Mouse (Mus musculus) spleen, adult 18-20 months (tissue): ENCODE measurements around the gene Arsk.

Experiments
- DNase-seq, 2 experiments: peaks; one replicate each; pipeline ENCODE4 v3.0.0; 2022; ENCODE audit warnings: mixed read lengths in 2 of 2

Gene Arsk

DNA sequence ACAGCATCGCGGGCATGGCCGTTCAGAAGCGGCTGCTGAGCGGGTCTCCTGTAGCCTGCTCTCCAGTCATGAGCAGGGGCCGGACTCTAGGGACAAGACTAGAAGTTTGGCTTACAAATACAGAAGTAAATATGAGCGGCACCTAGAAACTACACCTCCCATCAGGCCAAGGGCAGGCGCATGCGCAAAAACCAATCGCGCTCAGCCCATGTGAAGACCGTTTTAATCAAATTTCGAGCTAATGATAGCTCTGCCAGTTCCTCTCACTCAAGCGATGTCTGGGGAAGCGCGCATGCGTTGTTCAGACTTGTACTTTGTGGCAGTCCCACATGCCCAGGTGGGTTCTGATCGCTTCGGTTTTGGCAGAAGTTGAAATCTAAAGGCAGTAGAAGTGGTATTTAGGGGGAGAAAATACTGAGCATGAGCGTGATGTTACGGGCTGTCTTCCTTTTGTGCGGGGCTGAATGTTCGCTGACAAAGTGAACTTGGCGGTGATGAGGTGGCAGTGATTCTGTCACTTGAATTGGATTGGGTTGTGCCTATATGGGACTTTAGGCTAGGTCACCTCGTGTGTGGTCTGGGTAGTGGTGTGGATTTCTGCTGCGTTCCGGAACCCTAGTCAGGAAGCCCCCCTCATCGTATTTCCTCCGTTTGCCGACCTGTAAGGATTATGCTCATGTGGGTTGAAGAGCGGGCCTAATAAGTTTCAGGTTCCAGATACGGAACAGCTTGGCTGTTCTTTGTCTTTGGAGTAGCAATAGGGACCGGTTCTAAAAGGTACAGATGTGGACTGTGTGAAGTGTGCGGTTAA lies at the start of gene Arsk, which contains the start of gene Ttc37:
TSS of gene Arsk (minus strand) at position 168 of the 811 bp plus-strand sequence.
TSS of gene Ttc37 (plus strand) at position 242 of the 811 bp plus-strand sequence.
- DNase-seq, result peak; percentile 84 to 88

GRCm38 (mm10) chr13:76141117-76141808 lies 42.8 kb upstream of the Arsk start:
- DNase-seq, result no peak

- no peak for DNase-seq
Observed at GRCm38 (mm10) chr13:76138862-76139261, 40.4 kb upstream of the Arsk start.

DNA sequence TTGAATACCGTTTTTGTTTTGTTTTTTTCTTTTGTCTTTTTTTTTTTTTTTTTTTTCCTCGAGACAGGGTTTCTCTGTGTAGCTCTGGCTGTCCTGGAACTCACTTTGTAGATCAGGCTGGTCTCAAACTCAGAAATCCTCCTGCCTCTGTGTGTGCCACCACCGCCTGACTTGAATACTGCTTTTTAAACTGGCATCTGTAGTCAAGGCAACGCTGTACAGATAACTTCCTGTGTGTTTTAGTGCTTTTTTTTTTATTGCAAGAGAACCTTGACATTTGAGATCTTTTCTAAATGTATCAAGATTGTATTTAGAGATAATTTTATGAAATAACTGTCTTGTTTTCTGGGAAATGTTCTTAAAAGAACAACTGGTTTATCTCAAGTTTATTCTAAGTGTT lies 34.0 kb upstream of the Arsk start:
- no peak for DNase-seq

GRCm38 (mm10) chr13:76128799-76129198 lies 30.3 kb upstream of the Arsk start:
- DNase-seq, result no peak

DNA sequence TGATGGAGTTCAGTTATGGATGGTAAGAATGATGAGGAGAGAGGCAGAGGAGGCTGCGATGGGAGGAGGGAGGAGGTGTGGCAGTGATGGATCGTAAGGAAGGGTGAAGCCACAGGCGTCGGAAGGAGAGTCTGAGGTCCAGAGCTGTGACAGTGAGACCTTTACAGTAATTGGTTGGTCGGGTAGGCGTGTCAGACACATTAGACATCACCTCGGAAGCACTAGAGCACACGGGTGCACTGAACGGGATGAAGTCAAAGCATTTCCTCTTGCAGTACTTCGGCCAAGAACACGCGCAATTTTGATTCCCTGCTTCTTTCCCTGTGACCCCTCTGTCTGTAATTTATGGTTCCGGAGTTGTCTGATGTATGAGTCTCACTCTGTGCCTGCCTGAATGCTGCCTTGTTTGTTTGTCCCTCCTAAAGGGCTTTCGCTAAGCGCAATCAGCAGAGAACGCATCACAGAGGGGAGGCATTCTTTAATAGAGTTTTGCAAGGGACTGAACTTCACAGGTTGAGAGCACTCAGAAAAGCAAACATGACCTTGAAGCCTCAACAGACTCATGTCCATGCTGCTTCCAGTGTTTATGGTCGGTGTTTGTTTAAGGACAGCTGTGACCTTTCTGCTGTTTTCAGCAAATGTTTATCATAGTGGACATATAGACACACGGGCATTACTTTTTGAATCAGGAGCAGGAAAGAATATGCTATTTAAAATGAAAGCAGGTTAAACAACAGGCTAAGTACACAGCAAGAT lies 10.8 kb upstream of the Arsk start:
- no peak for DNase-seq

DNA sequence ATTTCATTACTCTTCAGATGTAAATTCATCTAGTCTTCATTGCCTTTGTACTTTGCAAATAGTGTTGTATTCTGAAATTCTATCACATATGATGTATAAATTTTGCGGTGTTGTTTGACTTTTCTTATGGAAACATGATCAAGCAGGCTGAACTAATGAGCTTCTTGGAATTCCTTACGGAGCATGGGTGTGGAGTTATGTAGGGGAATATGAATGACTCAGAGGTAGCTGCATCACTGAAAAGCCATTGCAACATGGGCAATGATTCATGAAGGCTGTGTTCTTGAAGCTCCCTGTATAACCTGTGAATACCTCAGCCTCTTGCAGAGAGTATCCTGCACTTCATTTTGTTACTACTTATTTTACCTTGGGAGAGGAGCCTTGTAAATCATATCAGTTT lies 3.5 kb upstream of the Arsk start:
- no peak for DNase-seq

- DNase-seq, result no peak
Observed at GRCm38 (mm10) chr13:76098116-76098492, 356 bp downstream of the Arsk start.

DNA sequence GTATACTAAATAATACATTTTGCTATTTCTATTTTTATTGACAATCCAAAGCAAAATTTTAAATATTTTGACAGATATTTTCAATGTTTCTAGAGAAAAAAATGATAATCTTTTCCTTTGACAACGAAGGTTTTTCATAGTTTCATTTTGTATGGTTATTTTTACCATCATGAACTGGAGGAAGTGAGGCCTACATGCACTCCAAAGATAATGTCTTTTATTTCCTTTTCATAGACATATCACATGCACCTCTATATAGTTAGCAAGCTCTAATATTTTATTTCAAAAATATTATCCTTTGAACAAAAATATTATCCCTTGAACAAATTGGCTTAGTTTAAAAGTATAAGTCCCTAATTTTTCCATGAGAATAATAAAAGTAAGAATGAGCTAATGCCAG lies 24.1 kb downstream of the Arsk start:
- DNase-seq, result no peak

DNA sequence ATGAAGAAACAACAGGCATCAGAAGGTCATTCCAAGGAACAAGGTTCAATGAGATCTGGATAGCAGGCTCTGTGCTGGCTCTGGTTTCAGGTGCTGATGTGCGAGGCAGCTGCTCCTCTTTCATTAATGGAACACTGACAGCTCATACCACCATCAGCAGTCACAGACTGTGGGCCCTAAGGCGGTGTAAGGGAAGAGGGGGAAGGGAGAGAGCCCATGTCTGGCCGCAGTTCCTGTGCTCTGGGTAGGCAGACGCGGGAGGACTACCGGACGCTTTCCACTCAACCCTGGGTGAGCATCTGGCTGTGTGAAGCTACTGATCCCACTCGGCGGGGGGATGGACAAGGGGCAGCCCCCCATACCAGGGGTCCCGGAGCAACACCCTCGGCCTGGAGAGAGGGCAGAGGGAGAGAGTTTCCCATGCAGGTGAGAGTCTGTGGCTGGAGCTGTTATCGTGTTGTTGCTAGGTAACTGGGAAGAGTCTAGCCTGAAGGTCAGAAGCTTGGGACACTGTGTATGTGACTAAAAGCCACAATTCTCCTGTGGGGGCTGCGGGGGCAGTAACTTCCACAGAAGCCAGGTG lies 34.0 kb downstream of the Arsk start:
- no peak for DNase-seq

DNA sequence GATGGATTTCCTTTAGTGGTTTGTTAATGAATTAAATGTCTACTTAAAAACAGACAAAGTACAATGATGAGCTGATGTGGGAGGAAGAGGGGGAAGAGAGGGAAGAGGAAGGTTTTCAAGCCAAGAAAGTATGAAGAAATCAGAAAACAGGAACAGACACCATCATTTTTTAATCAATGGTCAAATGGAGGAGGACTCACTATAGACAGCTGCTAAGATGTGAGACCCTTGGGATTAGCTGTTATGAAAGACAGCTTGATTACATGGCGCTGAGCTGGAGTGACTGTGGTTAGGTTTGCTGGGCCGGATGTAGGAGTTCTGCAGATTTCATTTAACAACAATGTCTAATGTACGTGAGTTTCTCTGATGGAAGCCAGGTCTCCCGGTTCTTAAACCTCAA lies 34.9 kb downstream of the Arsk start:
- DNase-seq, result no peak

- no peak for DNase-seq
Observed at GRCm38 (mm10) chr13:76062569-76062968, 35.9 kb downstream of the Arsk start.

- no peak for DNase-seq
Observed at GRCm38 (mm10) chr13:76062126-76062525, 36.3 kb downstream of the Arsk start.

GRCm38 (mm10) chr13:76059591-76059990 lies 38.9 kb downstream of the Arsk start:
- DNase-seq, result no peak

DNA sequence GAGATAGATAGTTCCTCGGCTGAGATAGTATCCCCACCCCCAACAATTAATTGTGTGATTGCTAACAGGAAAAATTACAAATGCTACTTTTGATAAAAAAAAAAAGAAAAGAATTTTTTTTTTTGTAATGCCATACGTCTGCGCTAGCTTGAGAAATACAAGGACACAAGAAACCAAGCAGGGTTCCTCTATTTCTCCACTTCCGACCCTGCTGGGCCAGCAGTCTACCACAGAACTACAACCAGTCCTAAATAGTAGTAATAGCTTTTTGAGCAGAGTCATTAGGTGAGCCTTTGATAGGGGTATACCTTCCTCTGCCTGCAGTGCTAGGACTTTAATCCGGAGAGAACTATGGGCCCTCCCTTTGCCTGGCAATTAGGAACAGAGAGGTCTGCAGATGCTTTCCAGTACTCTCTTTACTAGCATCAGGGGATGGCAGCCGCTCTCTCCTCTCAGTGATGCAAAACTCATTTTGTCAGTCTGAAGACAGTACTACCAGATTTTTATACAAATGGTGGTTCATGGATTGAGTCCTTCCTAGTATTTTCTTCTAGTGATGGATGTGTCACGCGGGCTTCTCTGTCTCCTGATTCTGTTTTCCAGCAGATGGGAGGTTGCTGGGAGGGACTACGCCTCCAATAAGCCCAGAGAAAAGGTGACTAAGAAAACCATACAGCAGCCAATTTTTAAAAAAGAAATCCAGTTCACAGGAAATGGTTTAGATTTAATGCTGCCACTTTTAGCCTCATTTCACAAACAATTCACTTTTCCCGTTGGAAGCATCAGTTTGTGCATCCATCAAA lies 41.0 kb downstream of the Arsk start:
- no peak for DNase-seq

DNA sequence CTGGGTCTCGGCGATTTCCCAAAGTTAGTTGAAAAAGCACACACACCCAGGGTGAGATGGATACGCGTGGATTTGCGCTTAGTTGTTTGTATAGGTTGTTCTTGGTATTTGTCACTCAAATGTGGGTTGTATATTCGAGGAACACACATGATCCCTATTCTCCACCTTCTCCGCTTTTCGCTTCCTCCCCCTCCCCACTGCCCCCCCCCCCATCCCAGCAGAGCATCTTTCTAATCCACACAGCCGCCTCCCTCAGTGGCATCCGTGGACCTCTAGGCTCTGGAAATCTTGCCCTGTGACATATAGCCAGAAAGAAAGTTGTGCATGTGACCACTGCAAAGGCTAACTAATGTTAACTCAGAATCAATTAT lies 41.6 kb downstream of the Arsk start, which contains the start of gene Gpr150:
TSS of gene Gpr150 (minus strand) at position 101 of the 371 bp plus-strand sequence.
- no peak for DNase-seq

- DNase-seq, result peak; percentile 54 to 74
Observed at GRCm38 (mm10) chr13:76056261-76056724, 42.2 kb downstream of the Arsk start.

DNA sequence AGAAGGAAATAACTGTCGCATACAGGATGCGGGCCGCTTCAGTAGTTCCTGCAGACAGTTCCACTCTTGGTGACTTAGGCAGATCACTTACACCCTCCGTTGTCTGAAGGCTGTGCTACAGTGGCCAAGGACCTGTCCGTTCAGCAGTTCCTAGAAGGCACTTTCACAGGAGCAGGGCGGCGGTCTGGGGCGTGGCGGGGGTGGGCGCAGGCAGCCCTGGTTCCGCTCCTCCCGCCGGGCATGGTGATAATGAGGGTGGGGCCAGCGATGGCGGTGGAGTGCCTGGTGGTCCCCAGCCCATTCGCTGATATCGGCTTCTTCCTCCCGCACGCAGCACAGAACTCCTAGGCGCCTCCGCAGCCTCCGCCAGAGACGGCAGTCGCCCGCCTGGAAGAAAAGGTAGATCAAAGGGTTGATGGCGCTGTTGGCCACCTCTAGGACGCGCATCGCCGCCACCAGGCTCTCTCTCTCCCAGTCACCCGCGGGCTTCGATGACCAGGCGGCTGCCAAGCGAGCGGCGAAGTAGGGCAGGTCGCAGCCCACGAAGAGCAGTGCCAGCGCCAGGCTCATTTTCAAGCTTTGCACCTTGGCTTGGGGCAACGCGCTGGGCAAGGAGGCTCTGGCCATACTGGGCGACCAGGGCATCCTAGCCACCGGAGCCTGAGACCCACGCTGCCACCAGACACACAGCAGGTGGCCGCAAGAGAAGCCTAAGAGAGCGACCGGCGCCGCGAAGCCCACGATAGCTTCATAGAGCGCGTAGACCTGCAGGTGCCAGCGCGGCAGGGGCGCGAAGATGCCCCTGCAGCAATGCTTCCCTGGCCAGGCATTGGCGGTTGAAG lies 42.8 kb downstream of the Arsk start:
- DNase-seq, result peak; percentile 14 to 37

DNA sequence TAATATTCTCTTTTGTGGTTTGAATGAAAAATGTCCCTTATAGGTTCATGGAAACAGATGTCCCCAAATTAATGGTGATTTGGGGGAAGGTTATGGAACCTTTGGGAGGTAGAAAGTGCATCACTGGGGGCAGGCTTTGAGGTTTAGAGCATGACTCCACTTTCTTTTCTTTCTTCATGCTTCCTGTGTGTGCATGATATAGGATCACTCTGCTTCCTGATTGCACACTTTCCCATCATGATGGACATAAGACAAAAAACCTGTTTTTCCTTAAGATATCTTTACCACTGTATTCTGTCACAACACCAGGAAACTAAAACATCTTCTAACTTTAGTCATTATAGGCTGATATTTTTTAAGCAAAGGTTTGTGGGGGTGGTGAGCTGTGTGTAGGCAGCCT lies 53.5 kb downstream of the Arsk start:
- DNase-seq, result no peak

DNA sequence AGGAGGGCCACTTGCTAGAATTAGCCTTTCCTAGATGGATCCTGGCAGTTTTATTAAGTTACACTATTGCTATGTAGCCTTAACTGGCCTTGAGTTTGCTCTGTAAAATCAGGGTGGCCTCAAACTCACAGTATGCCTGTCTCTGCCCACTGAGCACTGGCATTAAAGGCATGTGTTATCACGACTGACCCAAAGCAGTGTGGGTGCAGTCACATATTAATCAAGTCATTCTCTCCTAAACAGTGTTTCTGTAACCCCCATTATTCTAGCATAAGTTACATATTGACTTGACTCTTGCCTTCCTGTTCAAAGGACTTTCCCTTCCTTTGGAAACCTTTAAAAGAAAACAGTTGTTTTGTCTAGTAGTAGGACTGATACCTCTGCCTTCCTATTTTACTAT lies 56.0 kb downstream of the Arsk start:
- DNase-seq, result no peak

GRCm38 (mm10) chr13:76024588-76024987 lies 73.9 kb downstream of the Arsk start:
- no peak for DNase-seq
